Mouse (Mus musculus) right cerebral cortex, adult 18-20 months (tissue): ENCODE data around the gene Nod2.

Experiments
- DNase-seq: peaks from one replicate; pipeline ENCODE4 v3.0.0; 2022; ENCODE audit warnings: mixed read lengths

The Nod2 gene

GRCm38 (mm10) chr8:88681046-88681445 lies 33.9 kb downstream of the Nod2 start:
- DNase-seq: peak; percentile 37

GRCm38 (mm10) chr8:88683656-88684289 lies 36.7 kb downstream of the Nod2 start:
- no peak for DNase-seq

- no peak for DNase-seq
These were observed 39.3 kb downstream of the Nod2 start for GRCm38 (mm10) chr8:88686226-88686905.

- DNase-seq: no peak
These were observed 39.8 kb downstream of the Nod2 start for GRCm38 (mm10) chr8:88686906-88687235.

- DNase-seq: no peak
These were observed 42.0 kb downstream of the Nod2 start for GRCm38 (mm10) chr8:88689151-88689550.

- no peak for DNase-seq
These were observed 42.8 kb downstream of the Nod2 start for GRCm38 (mm10) chr8:88689891-88690290.

- no peak for DNase-seq
These were observed 44.3 kb downstream of the Nod2 start for GRCm38 (mm10) chr8:88691342-88691948.

- DNase-seq: no peak
These were observed 44.8 kb downstream of the Nod2 start for GRCm38 (mm10) chr8:88691961-88692360.

DNA sequence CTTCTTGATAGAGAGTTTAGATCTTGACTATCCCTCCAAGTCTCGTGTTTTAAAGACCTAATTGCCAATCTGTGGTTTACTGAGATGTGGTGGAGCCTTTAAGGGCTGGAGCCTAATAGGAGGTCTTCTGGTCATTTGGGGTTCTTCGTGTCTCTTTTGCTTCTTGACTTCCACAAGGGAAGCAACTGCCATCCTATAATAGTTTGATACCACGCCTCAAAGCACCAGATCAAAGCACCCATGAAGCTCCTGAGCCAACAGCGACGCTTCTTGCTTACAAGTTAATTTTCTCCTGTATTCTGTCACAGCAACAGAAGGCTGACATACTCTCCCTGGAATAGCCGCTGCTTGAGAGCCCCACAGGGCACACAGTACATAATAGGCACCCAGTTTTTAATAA lies 45.8 kb downstream of the Nod2 start:
- DNase-seq: no peak

- no peak for DNase-seq
These were observed 46.3 kb downstream of the Nod2 start for GRCm38 (mm10) chr8:88693376-88693775.

DNA sequence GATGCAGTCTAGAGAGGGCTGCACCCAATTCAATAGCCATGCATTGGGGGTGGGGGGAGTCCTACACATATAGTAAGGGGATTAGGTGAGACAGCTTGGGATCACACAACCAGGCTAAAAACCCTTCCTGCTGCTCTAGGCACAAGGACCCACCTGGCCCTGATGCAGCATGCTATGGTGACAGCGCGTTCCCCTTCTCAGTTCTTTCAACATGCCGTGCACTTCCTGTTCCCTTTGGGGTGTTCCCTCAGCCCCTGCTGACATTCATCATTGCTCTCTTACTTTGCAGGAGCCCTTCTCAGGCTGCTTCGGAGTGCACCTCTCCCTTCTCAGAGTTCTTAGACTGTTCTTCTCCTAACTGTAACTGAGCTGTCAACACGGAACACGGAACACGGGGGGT lies 47.2 kb downstream of the Nod2 start:
- no peak for DNase-seq

DNA sequence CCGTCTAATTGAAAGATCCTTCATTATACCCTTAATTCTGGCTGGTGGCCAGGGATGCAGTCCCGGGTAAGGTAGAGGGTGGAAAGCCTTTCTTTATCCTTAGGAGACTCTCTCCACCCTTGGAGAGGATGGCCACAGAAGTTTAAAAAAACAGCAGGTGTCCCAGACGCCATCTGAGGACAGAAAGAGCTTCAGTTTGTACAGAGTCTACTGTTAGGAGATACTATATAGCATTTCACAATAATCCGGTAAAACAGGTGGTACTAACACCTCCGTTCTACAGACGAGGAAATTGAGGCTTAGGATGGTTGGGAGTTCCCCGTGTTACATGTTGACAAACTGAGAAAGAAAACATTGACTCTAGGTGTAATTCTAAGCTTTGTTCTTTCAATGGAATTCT lies 49.1 kb downstream of the Nod2 start:
- DNase-seq: no peak

- peak; percentile 99 for DNase-seq
These were observed 49.9 kb downstream of the Nod2 start, which contains the start of gene Cyld for GRCm38 (mm10) chr8:88696721-88697641. TSS of gene Cyld (plus strand) at chr8:88697028.

- DNase-seq: peak; percentile 17
These were observed 50.5 kb downstream of the Nod2 start for GRCm38 (mm10) chr8:88697642-88698031.

- DNase-seq: peak; percentile 26
These were observed 50.9 kb downstream of the Nod2 start for GRCm38 (mm10) chr8:88698048-88698447.

GRCm38 (mm10) chr8:88701611-88702010 lies 54.5 kb downstream of the Nod2 start:
- DNase-seq: no peak

GRCm38 (mm10) chr8:88702816-88703215 lies 55.7 kb downstream of the Nod2 start:
- no peak for DNase-seq

GRCm38 (mm10) chr8:88723256-88723963 lies 76.3 kb downstream of the Nod2 start:
- no peak for DNase-seq
